Mouse (Mus musculus) liver, embryonic 14.5 days (tissue): ENCODE measurements around the gene Relt.

ENCODE experiments used
- CTCF ChIP-seq: IDR thresholded peaks from 2 replicates; pipeline ENCODE4 v1.5.1; 2016; ENCODE audit warnings: antibody characterized with exemption, low read depth, control low read depth
- EP300 ChIP-seq: IDR thresholded peaks from 2 replicates; pipeline ENCODE4 v1.6.1; 2016; ENCODE audit warnings: antibody characterized with exemption, low read depth

DNA sequence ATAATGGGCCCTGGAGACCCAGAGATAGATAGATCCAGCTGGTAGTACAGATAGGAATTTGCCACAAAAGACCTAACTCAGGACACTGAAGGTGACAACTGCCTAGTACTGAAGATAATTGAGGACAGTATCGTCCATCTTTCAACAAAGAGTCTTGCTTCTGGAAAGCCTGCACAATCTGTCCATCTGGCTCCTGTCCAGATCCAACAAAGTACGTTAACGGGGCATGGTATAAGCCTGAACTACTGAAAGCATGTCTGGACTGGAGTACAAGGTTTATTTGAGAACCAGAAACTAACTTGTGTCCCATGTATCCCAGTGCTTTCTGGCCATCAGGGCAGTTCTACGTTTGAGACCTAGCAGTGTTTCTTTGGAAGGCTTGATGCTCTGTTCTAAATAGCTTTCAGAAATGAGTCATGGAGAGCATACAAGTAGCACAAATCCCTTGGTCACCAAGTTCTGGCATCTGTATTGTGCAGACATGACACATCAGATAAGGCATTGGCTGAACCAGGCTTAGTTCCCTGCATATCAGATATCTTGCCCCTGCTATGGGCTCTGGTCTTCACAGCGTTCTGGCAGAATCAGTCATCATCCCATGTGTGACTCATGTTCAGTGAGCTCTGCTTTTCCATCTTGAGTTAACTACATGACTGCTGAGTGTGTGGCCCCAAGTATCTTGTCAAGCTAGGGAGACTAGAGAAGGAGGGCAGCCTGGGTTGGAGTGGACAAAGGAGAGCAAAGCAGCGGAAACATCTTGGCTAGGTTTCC, 23.4 kb downstream of the Relt start:
- TF ChIP-seq CTCF (no peak), EP300 (no peak)
